Mouse (Mus musculus) hindbrain, embryonic 15.5 days (tissue): ENCODE measurements around the gene Rftn1. TPM values are rescaled to one million over a fixed set of nuclear protein-coding genes. Genes with fewer than 3 reads are reported as not detected.

Source experiments
- ATAC-seq: fragments of 200-750 bp; cut with Nextera tagmentation; 2 replicates; pipeline ENCODE4 v1.8.0; 2017; ENCODE audit warnings: low read depth, moderate number of reproducible peaks, moderate TSS enrichment; ENCODE audit not compliant: low FRiP score
- H3K27ac ChIP-seq: fragments of 300-500 bp; sonication (generic); replicated peaks from 2 replicates; pipeline ENCODE4 v1.5.1; 2015; ENCODE audit warnings: mild to moderate bottlenecking, inconsistent platforms
- H3K27me3 ChIP-seq: fragments of 300-500 bp; sonication (generic); 2 replicates; pipeline ENCODE4 v1.6.1; 2015; ENCODE audit warnings: control low read depth, inconsistent platforms
- H3K36me3 ChIP-seq: fragments of 300-500 bp; sonication (generic); 2 replicates; pipeline ENCODE4 v1.6.1; 2015; ENCODE audit warnings: control low read depth, inconsistent platforms
- H3K4me1 ChIP-seq: fragments of 300-500 bp; sonication (generic); replicated peaks from 2 replicates; pipeline ENCODE4 v1.6.1; 2015; ENCODE audit warnings: control low read depth, inconsistent platforms
- H3K4me2 ChIP-seq: fragments of 300-500 bp; sonication (generic); 2 replicates; pipeline ENCODE4 v1.6.1; 2015; ENCODE audit warnings: moderate library complexity, mild to moderate bottlenecking, inconsistent platforms
- H3K4me3 ChIP-seq: fragments of 300-500 bp; sonication (generic); 2 replicates; pipeline ENCODE4 v1.5.1; 2015; ENCODE audit warnings: mild to moderate bottlenecking, inconsistent platforms
- H3K9ac ChIP-seq: fragments of 300-500 bp; sonication (generic); 2 replicates; pipeline ENCODE4 v1.6.1; 2015; ENCODE audit warnings: inconsistent platforms
- H3K9me3 ChIP-seq: fragments of 300-500 bp; sonication (generic); 2 replicates; pipeline ENCODE4 v1.6.1; 2016; ENCODE audit warnings: control low read depth, inconsistent platforms
- WGBS: fragments of 180-500 bp; shearing (Covaris S2); methylation state at CpG from one replicate; pipeline ENCODE4 v1.1.7; 2015; 5-methylcytosine and 5-hydroxymethylcytosine counted together
- polyA plus RNA-seq: library from polyadenylated mRNA; unstranded; fragments of >200 nt; fragmentation: Nextera tagmentation; extraction: Ambion mirVana; gene quantifications from 2 replicates; pipeline ENCODE4 v1.2.1, GENCODE M21; 2015

The Rftn1 gene
- polyA plus RNA-seq, 1 experiment from 2014 or later, result 21.2 TPM

DNA sequence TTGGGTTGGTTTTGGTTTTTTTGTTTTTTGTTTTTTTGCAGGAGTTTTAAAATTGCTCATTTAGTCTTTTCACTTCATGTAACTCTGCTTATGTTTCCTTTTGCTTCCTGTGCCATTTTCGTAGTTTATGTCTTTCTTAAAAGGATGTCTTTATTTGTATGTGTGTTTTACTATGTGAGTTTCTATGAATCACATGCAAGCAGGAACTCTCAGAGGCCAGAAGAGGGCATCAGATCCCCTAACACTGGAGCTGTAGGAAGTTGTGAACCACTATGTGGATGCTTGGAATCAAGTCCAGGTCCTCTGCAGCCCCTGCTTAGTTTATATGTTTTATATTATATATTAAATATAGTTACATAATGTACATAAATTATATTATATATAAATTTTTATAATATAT lies 218.3 kb downstream of the Rftn1 start:
- Histone ChIP-seq H3K4me2 (no peak overlapping the region), H3K9me3 (0 out of 2 replicates have a peak, but pooled peaks cover 10% of the 10 kb centered on the region), H3K27me3 (no peaks in the 10 kb centered on the region), H3K9ac (no peak overlapping the region), H3K4me3 (no peak overlapping the region), H3K36me3 (no peaks in the 10 kb centered on the region), H3K27ac (no peak overlapping the region), H3K4me1 (peaks cover 3% of the 10 kb centered on the region)
- WGBS, result 90% methylated on average over 1 of the region's 1 CpGs
- ATAC-seq, result no peak

DNA sequence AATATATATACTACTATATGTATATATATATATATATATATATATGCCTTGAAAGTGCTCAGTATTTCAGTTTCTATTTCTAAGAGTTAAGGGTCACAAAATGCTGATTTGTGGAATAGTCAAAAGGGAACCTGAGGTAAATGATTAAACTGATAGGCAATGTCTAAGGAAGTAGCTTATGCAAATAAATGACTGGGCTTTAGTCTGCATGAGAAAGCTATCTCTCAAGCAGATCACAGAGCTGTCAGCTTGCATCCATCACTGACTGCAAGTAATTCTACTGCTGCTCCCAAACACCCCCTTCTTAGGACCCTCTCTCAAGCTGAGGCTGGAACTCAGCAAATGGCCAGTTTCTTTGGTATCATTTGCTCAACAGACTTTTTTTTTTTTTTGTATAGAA lies 219.4 kb downstream of the Rftn1 start:
- no peak overlapping the region for H3K9ac ChIP-seq
- 0 out of 2 replicates have a peak, but pooled peaks cover 10% of the 10 kb centered on the region for H3K9me3 ChIP-seq
- no peak for ATAC-seq
- no peak overlapping the region for H3K4me2 ChIP-seq
- H3K27me3 ChIP-seq, result no peaks in the 10 kb centered on the region
- no peak overlapping the region for H3K27ac ChIP-seq
- H3K4me3 ChIP-seq, result no peak overlapping the region
- H3K4me1 ChIP-seq, result 0 out of 2 replicates have a peak, but pooled peaks cover under 1% of the 10 kb centered on the region
- no peaks in the 10 kb centered on the region for H3K36me3 ChIP-seq

DNA sequence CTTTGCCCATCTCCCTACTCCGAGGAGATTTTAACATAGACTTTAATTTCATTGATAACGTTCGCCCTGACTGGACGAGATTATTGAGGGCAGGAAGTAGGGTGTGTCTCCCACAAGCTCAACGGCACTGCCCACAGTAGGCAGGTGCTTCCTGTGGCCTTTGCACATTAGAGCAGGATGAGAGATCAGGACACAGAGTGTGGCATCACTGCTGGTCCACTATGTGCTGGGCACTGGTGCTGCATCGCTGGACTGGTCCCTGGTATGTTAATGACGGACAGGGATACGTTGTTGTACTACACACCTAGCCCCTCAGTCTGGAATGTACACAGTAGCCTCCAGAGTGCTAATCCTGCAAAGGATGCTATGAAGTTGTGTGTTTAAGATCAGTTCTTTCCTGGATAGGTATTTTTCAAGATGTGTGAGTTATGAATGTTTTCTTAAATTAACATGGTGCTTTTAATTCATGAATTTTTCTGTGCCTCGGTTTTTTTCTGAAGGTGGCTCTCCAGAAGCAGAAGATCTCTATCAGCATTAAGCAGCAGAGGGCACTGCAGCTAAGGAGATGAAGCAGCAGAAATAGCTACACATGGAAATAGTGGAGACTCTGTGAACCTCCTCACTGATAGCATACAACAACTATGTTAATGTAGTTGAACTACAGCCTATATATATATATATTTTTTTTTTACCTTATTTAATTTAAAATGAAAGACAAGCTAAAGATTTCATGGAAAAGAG lies 221.8 kb downstream of the Rftn1 start:
- no peak overlapping the region for H3K4me3 ChIP-seq
- H3K9ac ChIP-seq, result no peak overlapping the region
- no peaks in the 10 kb centered on the region for H3K36me3 ChIP-seq
- 68% methylated on average over 9 of the region's 9 CpGs for WGBS
- 0 out of 2 replicates have a peak, but pooled peaks cover 10% of the 10 kb centered on the region for H3K9me3 ChIP-seq
- no peak overlapping the region for H3K4me2 ChIP-seq
- peak; percentile 40; the same call in 1 of the 2 replicates for ATAC-seq
- H3K27ac ChIP-seq, result no peak overlapping the region
- 0 out of 2 replicates have a peak, but pooled peaks cover 3% of the 10 kb centered on the region for H3K4me1 ChIP-seq
- H3K27me3 ChIP-seq, result no peaks in the 10 kb centered on the region

DNA sequence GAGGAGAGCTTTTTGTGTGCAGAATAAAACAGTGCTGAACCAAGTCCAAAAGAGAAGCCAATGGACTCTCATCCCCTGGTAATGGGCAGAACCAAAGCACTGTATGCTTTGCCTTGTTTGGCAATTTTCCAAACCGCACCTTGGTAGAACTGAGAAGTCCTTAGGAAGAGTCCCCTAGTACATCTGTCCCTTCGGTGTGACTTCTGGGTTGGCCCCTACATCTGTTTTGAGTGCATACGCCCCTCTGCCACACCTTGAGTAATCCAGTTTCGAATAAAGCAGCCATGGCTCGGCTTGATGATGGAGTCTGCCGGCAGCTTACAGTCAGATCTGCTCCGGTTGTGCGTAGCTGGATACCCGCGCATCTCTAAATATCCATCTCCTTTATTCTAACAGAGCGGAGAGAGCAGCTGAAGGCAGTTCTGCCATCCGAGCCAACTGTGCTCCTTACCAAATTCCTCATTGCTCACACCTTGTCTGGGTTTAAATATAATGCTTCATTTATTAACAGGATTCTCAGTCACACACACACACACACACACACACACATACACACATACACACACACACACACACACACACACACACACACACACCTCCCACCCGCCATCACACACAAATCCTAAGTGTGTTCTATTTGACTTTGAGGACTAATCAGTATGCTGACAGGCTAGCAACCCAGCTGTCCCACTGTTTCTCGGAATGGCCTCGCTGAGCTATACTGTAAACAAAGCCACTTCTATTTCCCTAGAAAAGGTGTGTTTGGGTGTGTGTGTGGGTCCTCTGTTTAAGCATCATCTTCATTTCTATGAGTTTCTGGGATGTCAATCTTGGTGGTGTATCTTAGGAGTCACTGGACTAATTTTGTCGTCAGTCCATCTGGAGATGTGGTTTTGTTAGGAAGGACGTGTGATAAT lies 224.4 kb downstream of the Rftn1 start:
- WGBS, result 66% methylated on average over 17 of the region's 17 CpGs
- Histone ChIP-seq H3K9me3 (0 out of 2 replicates have a peak, but pooled peaks cover 10% of the 10 kb centered on the region), H3K4me1 (0 out of 2 replicates have a peak, but pooled peaks cover 3% of the 10 kb centered on the region), H3K36me3 (no peaks in the 10 kb centered on the region), H3K4me2 (no peak overlapping the region), H3K27ac (no peak overlapping the region), H3K9ac (no peak overlapping the region), H3K4me3 (no peak overlapping the region), H3K27me3 (no peaks in the 10 kb centered on the region)
- ATAC-seq, result 0 out of 2 replicates have a peak, but pooled peaks have one; percentile 32

DNA sequence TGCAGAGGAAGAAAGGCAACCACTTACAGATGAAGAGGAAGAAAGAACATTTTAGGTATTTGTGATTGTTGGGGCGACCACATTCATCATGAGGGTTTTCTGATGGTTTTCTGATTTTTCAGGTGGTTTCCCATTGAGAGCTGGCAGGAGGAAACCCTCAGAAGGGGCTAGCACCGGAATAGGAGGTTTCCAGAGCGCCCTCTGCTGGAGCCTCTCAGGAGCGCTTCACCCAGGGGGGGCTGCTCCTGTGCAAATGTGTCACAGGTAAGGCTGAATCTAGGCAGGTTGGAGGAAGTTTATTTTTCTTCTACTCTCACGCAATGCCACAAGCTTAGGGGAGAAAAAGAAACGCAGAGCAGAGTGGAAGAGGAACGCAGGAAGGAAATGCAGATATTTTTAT lies 225.4 kb downstream of the Rftn1 start:
- Histone ChIP-seq H3K27me3 (no peaks in the 10 kb centered on the region), H3K27ac (no peak overlapping the region), H3K9ac (no peak overlapping the region), H3K9me3 (0 out of 2 replicates have a peak, but pooled peaks cover 3% of the 10 kb centered on the region), H3K4me3 (no peak overlapping the region), H3K36me3 (no peaks in the 10 kb centered on the region), H3K4me1 (0 out of 2 replicates have a peak, but pooled peaks cover 3% of the 10 kb centered on the region), H3K4me2 (no peak overlapping the region)
- 69% methylated on average over 7 of the region's 7 CpGs for WGBS
- ATAC-seq, result no peak

DNA sequence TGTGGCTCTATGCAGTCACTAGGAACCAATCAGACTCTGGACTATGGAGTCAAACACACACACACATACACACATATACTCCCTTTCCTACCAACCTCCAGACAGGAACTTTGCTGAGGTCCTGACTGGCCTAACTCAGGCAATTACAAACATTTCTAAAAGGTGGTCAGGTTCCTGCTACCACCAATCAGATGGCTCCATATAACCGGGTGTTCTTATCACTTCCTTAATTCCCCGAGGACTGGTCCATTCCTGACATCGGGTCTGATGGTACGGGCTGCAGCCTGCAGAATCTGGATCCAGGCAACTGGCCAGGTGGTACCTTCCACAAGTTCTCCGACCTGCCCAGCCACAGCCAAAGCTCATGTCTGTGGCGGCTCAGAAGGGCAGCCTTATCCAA lies 226.0 kb downstream of the Rftn1 start:
- H3K36me3 ChIP-seq, result no peaks in the 10 kb centered on the region
- no peak overlapping the region for H3K9ac ChIP-seq
- no peak overlapping the region for H3K4me2 ChIP-seq
- no peak for ATAC-seq
- 96% methylated on average over 6 of the region's 6 CpGs for WGBS
- no peak overlapping the region for H3K27ac ChIP-seq
- H3K9me3 ChIP-seq, result no peaks in the 10 kb centered on the region
- H3K27me3 ChIP-seq, result no peaks in the 10 kb centered on the region
- 0 out of 2 replicates have a peak, but pooled peaks cover 3% of the 10 kb centered on the region for H3K4me1 ChIP-seq
- no peak overlapping the region for H3K4me3 ChIP-seq

DNA sequence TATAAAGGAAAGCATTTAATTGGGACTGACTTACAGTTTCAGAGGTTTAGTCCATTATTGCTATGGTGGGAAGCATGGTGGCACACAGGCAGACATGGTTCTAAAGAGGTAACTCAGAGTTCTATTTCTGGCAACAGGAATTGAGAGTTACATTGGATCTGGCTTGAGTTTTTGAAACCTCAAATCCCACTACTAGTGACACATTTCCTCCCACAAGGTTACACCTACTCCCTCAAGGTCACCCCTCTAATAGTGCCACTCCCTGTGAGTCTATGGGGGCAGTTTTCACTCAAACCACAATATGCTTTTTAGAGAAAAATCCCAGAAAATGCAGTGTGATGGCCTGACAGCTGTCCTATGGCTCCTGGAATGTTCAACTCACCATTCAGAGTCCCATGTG lies 231.5 kb downstream of the Rftn1 start:
- H3K4me3 ChIP-seq, result no peak overlapping the region
- H3K4me2 ChIP-seq, result no peak overlapping the region
- H3K36me3 ChIP-seq, result no peaks in the 10 kb centered on the region
- no peaks in the 10 kb centered on the region for H3K4me1 ChIP-seq
- no peak overlapping the region for H3K27ac ChIP-seq
- ATAC-seq, result no peak
- H3K9me3 ChIP-seq, result no peaks in the 10 kb centered on the region
- H3K9ac ChIP-seq, result no peak overlapping the region
- H3K27me3 ChIP-seq, result no peaks in the 10 kb centered on the region

DNA sequence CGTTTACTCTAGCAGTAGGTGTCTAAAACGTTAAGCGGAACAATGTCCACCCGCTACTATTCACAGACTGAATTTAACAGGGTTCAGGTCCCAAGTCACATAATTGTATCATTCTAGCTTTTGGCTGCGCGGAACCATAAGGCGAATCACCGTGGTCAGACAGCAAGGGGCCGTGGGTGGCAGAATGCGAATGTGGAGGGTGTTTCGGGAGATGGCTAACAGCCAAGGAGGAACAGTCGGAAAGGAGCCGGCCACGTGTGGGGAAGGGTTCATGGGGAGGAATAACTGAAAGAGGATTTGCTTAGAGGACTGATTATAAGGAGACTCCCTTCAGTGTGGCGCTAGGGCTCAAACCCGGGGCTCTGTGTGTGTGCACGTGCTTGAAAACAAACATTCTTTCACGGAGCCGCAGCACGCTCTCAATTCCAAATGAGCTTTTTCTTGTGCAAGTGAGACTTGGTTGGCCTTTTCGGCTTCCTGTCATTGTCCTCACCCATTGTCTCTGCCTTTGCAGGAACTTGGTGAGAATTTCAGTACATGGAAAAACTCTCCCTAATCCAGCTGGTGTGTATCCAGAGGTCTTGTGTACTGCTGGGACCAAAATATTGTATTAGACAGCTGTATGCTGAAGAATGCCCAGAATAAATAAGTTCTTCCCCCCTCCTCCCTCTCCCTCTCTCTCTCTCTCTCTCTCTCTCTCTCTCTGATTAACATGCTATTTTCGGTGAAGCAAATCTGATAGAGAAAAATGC lies 238.4 kb downstream of the Rftn1 start:
- WGBS, result 14% methylated on average over 22 of the region's 22 CpGs

DNA sequence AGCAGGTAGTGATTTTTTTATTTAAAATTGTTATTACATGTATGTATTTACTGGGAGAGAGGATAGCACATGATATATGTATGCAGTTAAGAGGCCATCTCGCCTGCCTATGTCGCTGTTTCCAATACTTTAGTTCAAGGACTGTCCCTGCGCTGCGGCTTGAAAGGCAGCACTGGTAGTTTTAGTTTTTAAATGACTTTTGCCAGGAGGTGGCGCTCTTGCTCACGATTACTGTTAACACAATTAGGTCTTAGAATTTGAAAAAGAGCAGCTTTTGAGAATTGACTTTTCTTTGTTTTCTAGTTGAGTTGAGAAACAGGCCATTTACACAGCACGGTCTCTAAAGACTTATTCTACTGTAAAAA lies 239.0 kb downstream of the Rftn1 start:
- H3K9me3 ChIP-seq, result no peaks in the 10 kb centered on the region
- no peaks in the 10 kb centered on the region for H3K27me3 ChIP-seq
- peak overlapping the region; percentile 60 for H3K4me2 ChIP-seq
- H3K9ac ChIP-seq, result no peak overlapping the region
- H3K4me3 ChIP-seq, result peak overlapping the region; percentile 26
- H3K27ac ChIP-seq, result peak overlapping the region; percentile 54
- H3K4me1 ChIP-seq, result peaks cover 10% of the 10 kb centered on the region
- no peaks in the 10 kb centered on the region for H3K36me3 ChIP-seq
- ATAC-seq, result peak; percentile 53; the same call in 1 of the 2 replicates
- 3% methylated on average over 7 of the region's 7 CpGs for WGBS

More for the DNA sequence above, 238.4 kb downstream of the Rftn1 start:
- H3K9ac ChIP-seq, result peak overlapping the region; percentile 34; the same call in 1 of the 2 replicates
- H3K4me2 ChIP-seq, result peak overlapping the region; percentile 60
- peak overlapping the region; percentile 26 for H3K4me3 ChIP-seq
- no peaks in the 10 kb centered on the region for H3K9me3 ChIP-seq
- H3K4me1 ChIP-seq, result peaks cover 10% of the 10 kb centered on the region
- peak; percentile 58; the same call in 1 of the 2 replicates for ATAC-seq
- H3K36me3 ChIP-seq, result no peaks in the 10 kb centered on the region
- H3K27ac ChIP-seq, result peak overlapping the region; percentile 54
- no peaks in the 10 kb centered on the region for H3K27me3 ChIP-seq

DNA sequence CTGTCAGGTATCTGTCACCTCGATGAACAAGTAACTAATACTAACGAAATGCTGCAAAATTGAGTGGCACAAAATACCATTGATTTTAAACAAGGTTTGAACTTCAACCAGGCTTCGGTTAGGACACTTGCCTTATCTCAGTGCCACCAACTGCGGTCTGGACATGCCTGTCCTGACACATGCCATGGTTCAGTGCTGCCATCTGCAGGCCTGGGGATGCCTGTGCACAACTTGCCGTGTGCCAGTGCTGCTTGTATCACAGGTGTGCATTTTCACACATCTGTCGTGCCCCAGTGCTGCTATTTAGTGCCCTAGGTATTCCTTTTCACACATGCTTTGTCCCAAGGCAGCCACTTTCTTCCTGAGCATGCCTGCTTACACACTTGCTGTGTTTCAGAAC lies 247.8 kb downstream of the Rftn1 start:
- no peaks in the 10 kb centered on the region for H3K27me3 ChIP-seq
- H3K36me3 ChIP-seq, result no peaks in the 10 kb centered on the region
- no peak for ATAC-seq
- no peaks in the 10 kb centered on the region for H3K9me3 ChIP-seq
- 70% methylated on average over 6 of the region's 6 CpGs for WGBS
- H3K4me3 ChIP-seq, result no peak overlapping the region
- no peaks in the 10 kb centered on the region for H3K4me1 ChIP-seq
- no peak overlapping the region for H3K9ac ChIP-seq
- no peak overlapping the region for H3K27ac ChIP-seq
- no peak overlapping the region for H3K4me2 ChIP-seq
